Mouse (Mus musculus) common myeloid progenitor, adult 5-6 weeks (primary cell): ENCODE measurements at regions not wholly inside any gene's neighbourhood (a gene's known extent, or its start where the extent isn't known, plus 50 kb on each side); places are given as distances from the start of the nearest gene placed in this dataset.

Experiments
- ATAC-seq: replicated peaks from 2 replicates; pipeline ENCODE4 v1.8.0; 2016; ENCODE audit warnings: low read depth, mild to moderate bottlenecking, moderate TSS enrichment, inconsistent platforms; ENCODE audit not compliant: poor library complexity, severe bottlenecking

- ATAC-seq, result peak; percentile 88
These were observed 50.9 kb upstream of the Tent2 start for GRCm38 (mm10) chr13:93243076-93243475.

GRCm38 (mm10) chr13:93248711-93249110 is 50.7 kb upstream of the Homer1 start:
- ATAC-seq, result peak; percentile 92
